Mouse (Mus musculus) heart, embryonic 11.5 days (tissue): ENCODE results near the gene Ostf1. TPM values are rescaled to one million over a fixed set of nuclear protein-coding genes. Genes with fewer than 3 reads are reported as not detected.

Experiments used
- ATAC-seq: fragments of 200-750 bp; cut with Nextera tagmentation; replicated peaks from 2 replicates; pipeline ENCODE4 v1.8.0; 2017; ENCODE audit warnings: moderate library complexity; ENCODE audit not compliant: insufficient number of reproducible peaks, low FRiP score, low TSS enrichment
- H3K27ac ChIP-seq: fragments of 300-500 bp; sonication (generic); 2 replicates; pipeline ENCODE4 v1.5.1; 2014; ENCODE audit warnings: mild to moderate bottlenecking, low read depth, low read length
- H3K27me3 ChIP-seq: fragments of 300-500 bp; sonication (generic); 2 replicates; pipeline ENCODE4 v1.6.1; 2014; ENCODE audit warnings: mild to moderate bottlenecking, low read length, mixed read lengths; ENCODE audit not compliant: control insufficient read depth, insufficient read depth
- H3K36me3 ChIP-seq: fragments of 300-500 bp; sonication (generic); 2 replicates; pipeline ENCODE4 v1.6.1; 2014; ENCODE audit warnings: mild to moderate bottlenecking, low read length, moderate library complexity, mixed read lengths; ENCODE audit not compliant: control insufficient read depth, insufficient read depth
- H3K4me1 ChIP-seq: fragments of 300-500 bp; sonication (generic); 2 replicates; pipeline ENCODE4 v1.6.1; 2014; ENCODE audit warnings: low read length; ENCODE audit not compliant: control insufficient read depth, insufficient read depth
- H3K4me2 ChIP-seq: fragments of 300-500 bp; sonication (generic); 2 replicates; pipeline ENCODE4 v1.6.1; 2014; ENCODE audit warnings: mild to moderate bottlenecking, moderate library complexity
- H3K4me3 ChIP-seq: fragments of 300-500 bp; sonication (generic); 2 replicates; pipeline ENCODE4 v1.5.1; 2014; ENCODE audit warnings: low read depth, low read length
- H3K9ac ChIP-seq: fragments of 300-500 bp; sonication (generic); 2 replicates; pipeline ENCODE4 v1.6.1; 2014; ENCODE audit warnings: mild to moderate bottlenecking, low read depth, low read length, moderate library complexity
- H3K9me3 ChIP-seq: fragments of 300-500 bp; sonication (generic); replicated peaks from 2 replicates; pipeline ENCODE4 v1.6.1; 2016; ENCODE audit warnings: low read length; ENCODE audit not compliant: control insufficient read depth
- WGBS: fragments of 180-500 bp; shearing (Covaris S2); extraction: QIAGEN DNeasy Blood & Tissue Kit; methylation state at CpG from one replicate; pipeline ENCODE4 v1.1.7; 2014; ENCODE audit not compliant: insufficient replicate concordance; 5-methylcytosine and 5-hydroxymethylcytosine counted together
- polyA plus RNA-seq: library from polyadenylated mRNA; unstranded; fragments of >200 nt; fragmentation: Nextera tagmentation; extraction: Ambion mirVana; gene quantifications from 2 replicates; pipeline ENCODE4 v1.2.1, GENCODE M21; 2014

The Ostf1 gene
- polyA plus RNA-seq, 1 experiment from 2014 or later, result 60.2 TPM

DNA sequence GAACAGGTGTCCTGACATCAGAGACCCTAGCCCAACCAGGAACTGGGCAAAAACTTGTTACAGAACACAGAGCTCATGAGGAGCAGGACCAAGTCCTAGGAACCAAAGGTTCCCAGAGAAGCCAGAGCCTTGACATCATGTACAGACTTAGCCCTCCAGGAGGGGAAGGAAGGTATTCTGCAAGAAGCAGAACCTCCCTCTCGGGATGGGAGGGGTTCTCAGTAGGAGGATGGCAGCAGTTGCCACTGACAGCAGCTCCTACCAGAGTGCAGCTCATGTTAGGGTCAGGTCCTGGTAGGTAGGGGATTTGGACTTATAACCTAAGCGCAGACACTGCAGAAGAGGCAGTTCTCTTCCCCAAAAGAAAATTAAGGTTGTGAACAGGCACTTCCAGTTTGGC, 7.7 kb downstream of the Ostf1 start:
- H3K27ac ChIP-seq, result no peak overlapping the region
- WGBS, result 76% methylated on average over 2 of the region's 2 CpGs
- no peaks in the 10 kb centered on the region for H3K9me3 ChIP-seq
- no peaks in the 10 kb centered on the region for H3K27me3 ChIP-seq
- H3K4me2 ChIP-seq, result no peak overlapping the region
- no peak for ATAC-seq
- no peaks in the 10 kb centered on the region for H3K4me1 ChIP-seq
- H3K9ac ChIP-seq, result no peak overlapping the region
- no peak overlapping the region for H3K4me3 ChIP-seq
- no peaks in the 10 kb centered on the region for H3K36me3 ChIP-seq

GRCm38 (mm10) chr19:18619691-18620090, 11.9 kb downstream of the Ostf1 start:
- Histone ChIP-seq H3K9ac (no peak overlapping the region), H3K27ac (no peak overlapping the region), H3K4me2 (no peak overlapping the region), H3K36me3 (no peaks in the 10 kb centered on the region), H3K27me3 (no peaks in the 10 kb centered on the region), H3K4me3 (no peak overlapping the region), H3K4me1 (peaks cover 4% of the 10 kb centered on the region), H3K9me3 (no peaks in the 10 kb centered on the region)
- ATAC-seq, result no peak
- WGBS, result 78% methylated on average over 1 of the region's 1 CpGs

GRCm38 (mm10) chr19:18619060-18619459, 12.6 kb downstream of the Ostf1 start:
- H3K9me3 ChIP-seq, result no peaks in the 10 kb centered on the region
- ATAC-seq, result no peak
- H3K36me3 ChIP-seq, result no peaks in the 10 kb centered on the region
- H3K4me2 ChIP-seq, result no peak overlapping the region
- peaks cover 4% of the 10 kb centered on the region for H3K4me1 ChIP-seq
- 83% methylated on average over 5 of the region's 5 CpGs for WGBS
- no peak overlapping the region for H3K4me3 ChIP-seq
- no peaks in the 10 kb centered on the region for H3K27me3 ChIP-seq
- H3K27ac ChIP-seq, result no peak overlapping the region
- no peak overlapping the region for H3K9ac ChIP-seq

DNA sequence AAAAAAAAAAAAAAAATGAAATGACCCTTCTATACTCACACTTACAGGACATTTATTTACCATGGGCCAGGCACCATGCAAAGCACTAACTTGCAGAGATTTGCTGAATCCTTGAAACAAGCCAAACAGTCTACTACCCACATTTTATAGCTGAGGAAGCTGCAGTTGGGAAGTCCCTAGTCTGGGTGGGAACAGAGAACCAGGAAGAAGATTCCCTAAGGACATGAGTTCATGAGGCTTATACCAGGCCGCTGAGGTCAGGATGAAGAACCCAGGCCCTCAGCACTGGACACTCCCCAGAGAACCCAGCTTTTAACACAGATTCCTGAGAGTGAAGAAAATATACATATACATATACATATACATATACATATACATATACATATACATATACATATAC, 14.1 kb downstream of the Ostf1 start:
- Histone ChIP-seq H3K9me3 (no peaks in the 10 kb centered on the region), H3K27me3 (no peaks in the 10 kb centered on the region), H3K9ac (no peak overlapping the region), H3K4me2 (no peak overlapping the region), H3K36me3 (no peaks in the 10 kb centered on the region), H3K4me3 (no peak overlapping the region), H3K4me1 (peaks cover 4% of the 10 kb centered on the region), H3K27ac (no peak overlapping the region)
- ATAC-seq, result no peak
- WGBS, result 96% methylated on average over 1 of the region's 1 CpGs

DNA sequence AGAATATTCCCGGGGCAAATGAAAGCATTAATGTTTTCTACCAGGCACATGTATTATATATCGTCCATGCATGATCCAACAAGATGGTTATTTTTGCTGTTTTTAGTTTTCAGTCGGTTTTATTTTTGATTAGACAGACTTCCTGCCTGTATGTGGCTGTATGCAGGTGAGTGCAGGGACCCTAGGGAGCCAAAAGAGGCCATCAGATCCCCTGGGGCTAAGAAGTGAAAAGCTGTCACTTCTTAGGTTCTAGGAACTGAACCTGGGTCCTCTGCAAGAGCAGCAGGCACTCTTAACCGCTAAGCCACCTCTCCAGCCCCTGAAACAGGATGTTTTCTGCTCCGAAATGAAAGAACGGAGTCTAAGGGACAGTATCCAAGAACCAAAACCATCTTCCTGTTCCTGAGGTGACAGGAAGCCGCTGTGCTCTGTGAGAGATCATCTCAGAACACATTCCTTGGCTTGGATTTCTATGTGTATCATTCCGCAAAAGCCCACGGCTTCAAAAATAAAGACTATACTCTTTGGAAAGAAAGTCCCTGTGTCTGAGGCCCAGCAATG, 15.9 kb downstream of the Ostf1 start:
- no peak for ATAC-seq
- Histone ChIP-seq H3K27me3 (no peaks in the 10 kb centered on the region), H3K4me3 (no peak overlapping the region), H3K9ac (no peak overlapping the region), H3K27ac (no peak overlapping the region), H3K4me1 (peaks cover 4% of the 10 kb centered on the region), H3K9me3 (no peaks in the 10 kb centered on the region), H3K4me2 (no peak overlapping the region), H3K36me3 (no peaks in the 10 kb centered on the region)
- WGBS, result 66% methylated on average over 9 of the region's 9 CpGs

DNA sequence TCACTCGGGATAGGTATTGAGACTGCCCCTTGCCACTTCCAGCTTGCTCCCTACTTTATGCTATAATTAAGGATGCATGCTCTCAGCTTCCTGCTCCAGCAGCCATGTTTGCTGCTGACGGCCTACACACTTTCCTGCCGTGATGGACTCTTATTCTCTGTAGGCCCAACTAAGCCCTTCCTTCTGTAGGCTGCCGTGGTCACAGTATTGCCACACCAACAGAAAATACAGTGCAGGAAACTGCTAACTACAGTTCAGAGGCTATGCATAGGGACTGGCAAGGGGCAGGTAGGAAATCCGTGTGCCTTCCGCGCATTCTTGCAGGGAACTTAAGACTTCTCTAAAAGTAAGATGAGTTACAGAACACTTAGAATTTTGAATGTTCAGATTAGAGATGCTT, 17.3 kb downstream of the Ostf1 start:
- no peaks in the 10 kb centered on the region for H3K27me3 ChIP-seq
- WGBS, result 82% methylated on average over 7 of the region's 7 CpGs
- H3K27ac ChIP-seq, result no peak overlapping the region
- ATAC-seq, result no peak
- no peaks in the 10 kb centered on the region for H3K9me3 ChIP-seq
- H3K4me3 ChIP-seq, result no peak overlapping the region
- H3K4me2 ChIP-seq, result no peak overlapping the region
- H3K9ac ChIP-seq, result no peak overlapping the region
- no peaks in the 10 kb centered on the region for H3K36me3 ChIP-seq
- peaks cover 5% of the 10 kb centered on the region for H3K4me1 ChIP-seq

DNA sequence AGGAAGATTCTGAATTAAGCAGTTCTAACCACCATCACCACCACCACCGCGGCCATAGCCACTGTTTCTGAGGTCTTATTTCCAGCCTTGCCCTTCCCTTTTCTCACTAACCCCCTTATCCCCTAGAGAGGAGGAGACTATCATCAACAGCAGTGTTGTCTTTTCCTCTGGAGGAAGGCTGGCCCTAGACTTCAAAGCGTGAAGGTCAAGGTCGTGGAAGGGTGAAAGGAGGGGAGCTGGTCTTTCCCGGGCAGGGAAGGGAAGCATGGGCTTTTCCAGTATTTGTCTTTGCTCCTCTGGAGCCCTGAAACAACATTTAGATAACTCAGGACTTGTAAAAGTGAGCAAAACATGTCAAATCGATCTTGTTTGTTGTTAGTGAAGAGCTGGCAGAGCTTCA, 22.6 kb downstream of the Ostf1 start:
- ATAC-seq, result no peak; the same call in 1 of the 2 replicates

DNA sequence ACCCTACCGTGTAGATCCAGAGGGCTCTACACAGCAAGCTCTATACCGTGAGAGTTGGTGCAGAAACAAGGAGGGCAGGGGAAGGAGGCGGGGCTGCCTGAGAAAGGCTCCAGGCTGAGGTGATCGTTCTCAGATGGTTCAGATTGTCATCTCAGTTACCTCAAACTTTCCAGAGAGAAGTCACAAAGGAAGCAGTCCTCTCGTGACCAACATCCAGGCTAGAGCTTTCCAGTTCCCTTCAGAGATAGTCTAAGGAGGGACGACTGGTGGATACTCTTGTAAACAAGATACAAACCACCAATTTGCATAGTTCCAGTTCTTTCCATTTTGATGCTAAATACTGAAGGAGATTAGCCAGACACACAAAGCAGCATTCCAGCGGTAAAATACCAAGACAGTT, 23.7 kb downstream of the Ostf1 start:
- no peak for ATAC-seq
- Histone ChIP-seq H3K36me3 (no peaks in the 10 kb centered on the region), H3K9ac (no peak overlapping the region), H3K27ac (no peak overlapping the region), H3K4me3 (no peak overlapping the region), H3K4me1 (peaks cover 15% of the 10 kb centered on the region), H3K9me3 (no peaks in the 10 kb centered on the region), H3K27me3 (no peaks in the 10 kb centered on the region), H3K4me2 (no peak overlapping the region)
- 53% methylated on average over 7 of the region's 7 CpGs for WGBS

More for the DNA sequence above, 22.6 kb downstream of the Ostf1 start:
- Histone ChIP-seq H3K9ac (no peak overlapping the region), H3K9me3 (no peaks in the 10 kb centered on the region), H3K4me1 (peaks cover 12% of the 10 kb centered on the region), H3K36me3 (no peaks in the 10 kb centered on the region), H3K27ac (no peak overlapping the region), H3K4me2 (no peak overlapping the region), H3K27me3 (no peaks in the 10 kb centered on the region), H3K4me3 (no peak overlapping the region)
- 39% methylated on average over 6 of the region's 6 CpGs for WGBS

DNA sequence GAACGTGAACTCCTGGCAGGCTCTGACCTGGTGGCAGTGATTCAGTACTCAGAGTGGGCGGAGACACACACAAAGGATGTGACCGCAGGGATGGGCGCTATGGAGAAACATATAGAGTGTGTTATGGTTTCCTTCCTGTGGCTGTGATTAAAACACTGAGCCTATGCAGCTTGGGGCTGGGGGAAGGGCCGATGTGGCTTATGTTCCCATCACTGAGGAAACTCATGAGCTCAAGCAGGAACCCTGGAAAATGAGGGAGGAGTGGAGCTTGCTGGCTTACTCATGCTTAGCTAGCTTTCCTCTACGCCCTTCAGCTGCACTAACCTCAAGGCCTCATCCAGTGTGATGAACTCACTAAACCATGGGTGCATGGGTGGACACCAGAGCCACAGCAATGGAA, 28.6 kb downstream of the Ostf1 start:
- Histone ChIP-seq H3K9me3 (no peaks in the 10 kb centered on the region), H3K27ac (no peak overlapping the region), H3K4me1 (peaks cover 6% of the 10 kb centered on the region; the same call in 1 of the 2 replicates), H3K36me3 (no peaks in the 10 kb centered on the region), H3K27me3 (no peaks in the 10 kb centered on the region), H3K9ac (no peak overlapping the region), H3K4me2 (no peak overlapping the region), H3K4me3 (no peak overlapping the region)
- no peak for ATAC-seq
- WGBS, result 73% methylated on average over 6 of the region's 6 CpGs
